Mouse (Mus musculus): ENCODE data around the gene Gfy.

Gene Gfy

DNA sequence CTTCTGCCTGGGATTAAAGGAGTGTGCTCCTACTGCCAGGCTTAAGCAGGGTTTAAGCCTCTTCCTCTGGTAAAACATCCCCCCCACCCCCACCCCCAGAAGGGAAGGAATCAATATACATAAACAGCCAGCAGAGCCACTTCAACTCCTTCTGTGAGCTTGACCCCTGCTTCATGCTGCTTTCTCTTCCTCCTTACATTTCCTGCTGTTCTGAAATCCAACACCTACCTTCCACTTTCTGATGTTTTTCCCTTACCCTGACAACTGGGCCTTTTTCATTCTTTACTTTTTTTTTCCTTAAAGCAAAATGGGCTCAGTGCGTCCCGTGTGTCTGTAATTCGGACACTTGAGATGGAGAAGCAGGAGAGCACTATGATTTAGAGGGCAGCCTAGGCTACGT is 29.0 kb downstream of the Gfy start:
- DNase-seq (ENCODE audit: extremely low spot score) = no peak

DNA sequence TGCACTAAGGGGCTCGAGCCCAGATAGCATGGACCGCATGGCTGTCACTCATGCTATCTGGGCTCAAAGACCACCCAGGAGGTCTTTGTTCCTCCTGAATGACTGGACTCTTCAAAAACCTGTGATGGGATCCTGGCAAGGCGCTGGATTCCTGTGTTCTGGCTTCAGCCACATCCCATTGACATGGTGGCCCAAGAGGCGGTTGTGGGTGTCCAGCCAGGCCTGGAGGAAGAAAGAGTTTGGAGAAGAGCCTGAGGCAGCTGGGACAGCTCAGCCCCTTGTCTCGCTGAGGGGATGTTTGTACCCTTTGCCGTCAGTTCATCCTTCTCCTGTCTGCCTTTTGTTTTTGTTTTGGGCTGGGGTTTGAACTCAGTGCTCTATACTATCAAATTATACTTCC is 29.8 kb downstream of the Gfy start:
- no peak for DNase-seq (ENCODE audit: extremely low spot score)

DNA sequence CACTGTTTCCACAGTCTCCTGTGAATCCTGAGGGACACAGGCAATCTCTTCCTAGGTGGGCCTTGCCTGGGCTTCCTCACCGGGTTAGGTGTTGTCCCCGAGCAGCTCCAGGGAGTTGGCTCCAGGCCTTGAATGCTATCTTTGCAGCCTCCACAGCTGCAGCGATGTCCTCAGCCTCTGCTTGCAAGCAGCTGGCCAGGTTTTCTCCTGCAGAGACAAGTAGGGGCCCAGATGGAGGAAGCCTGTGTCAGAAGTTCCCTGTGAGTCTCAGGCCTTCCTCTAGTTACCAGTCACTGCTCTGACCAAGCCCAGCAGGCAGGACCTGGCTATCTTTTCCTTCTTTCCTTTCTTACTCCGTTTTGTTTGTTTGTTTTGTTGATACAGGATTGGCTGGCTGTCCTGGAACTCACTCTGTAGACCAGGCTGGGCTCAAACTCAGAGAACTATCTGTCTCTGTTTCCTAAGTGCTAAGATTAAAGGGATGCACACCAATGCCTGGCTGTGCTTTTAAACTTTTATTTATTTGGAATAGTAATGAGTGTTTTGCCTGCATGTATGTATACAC is 30.8 kb downstream of the Gfy start:
- DNase-seq (ENCODE audit: extremely low spot score) = no peak

DNA sequence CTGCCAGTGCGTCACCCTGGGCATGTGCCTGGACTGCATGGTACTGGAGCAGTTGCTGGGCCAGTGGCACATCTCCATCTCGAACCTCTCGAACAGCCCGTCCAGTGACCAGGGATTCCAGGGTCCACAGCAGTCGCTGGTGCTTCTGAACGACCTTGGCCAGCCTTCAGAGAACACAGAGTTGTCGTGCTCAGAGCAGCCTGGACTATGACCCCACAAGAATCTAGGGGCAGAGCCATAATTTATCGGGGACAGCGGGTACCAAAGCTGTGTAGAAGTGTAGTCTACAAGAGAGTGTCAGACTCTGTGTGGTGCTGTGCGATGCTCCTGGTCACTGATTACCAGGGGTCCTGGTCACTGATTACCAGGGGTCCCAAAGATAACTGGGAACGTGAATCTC is 31.5 kb downstream of the Gfy start:
- DNase-seq (ENCODE audit: extremely low spot score) = no peak

DNA sequence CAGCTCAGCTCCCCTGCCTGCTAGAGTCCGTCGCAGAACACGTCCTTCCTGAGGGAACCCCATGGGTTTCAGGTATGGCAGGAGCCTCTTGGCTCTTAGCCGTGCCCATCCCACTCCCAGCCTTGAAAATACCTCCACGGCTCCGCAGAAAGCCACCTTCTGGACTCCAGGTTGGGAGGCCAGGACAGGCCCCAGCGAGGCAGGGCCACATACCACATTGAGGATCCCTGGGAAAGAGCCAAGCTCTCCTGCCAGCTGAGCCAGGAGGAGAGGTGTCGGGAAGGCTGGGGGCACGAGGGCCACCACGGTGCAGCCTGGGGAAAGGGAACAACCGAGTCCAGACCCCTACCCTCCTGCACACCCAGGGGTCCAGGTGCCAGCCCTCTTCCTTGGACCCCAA is 32.1 kb downstream of the Gfy start:
- no peak for DNase-seq (ENCODE audit: extremely low spot score)

DNA sequence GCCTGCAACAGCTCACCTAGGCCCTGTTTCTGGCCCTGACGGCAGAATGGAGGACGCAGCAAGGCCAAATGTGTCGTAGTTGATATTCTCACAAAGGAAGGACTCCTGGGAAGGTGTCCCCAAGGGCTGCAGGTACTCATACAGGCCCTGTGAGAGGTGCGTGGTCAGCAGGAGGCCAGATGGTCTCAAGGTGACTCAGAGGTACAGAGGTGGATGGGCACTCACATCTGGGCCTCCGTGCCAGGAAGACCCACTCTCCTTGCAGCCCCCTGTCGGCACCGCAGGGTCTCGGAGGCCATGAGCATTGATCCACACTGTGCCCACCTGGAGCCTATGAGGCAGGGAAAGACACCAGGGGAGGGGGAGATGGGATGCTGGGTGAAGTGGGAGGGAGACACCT is 33.9 kb downstream of the Gfy start:
- no peak for DNase-seq (ENCODE audit: extremely low spot score)

DNA sequence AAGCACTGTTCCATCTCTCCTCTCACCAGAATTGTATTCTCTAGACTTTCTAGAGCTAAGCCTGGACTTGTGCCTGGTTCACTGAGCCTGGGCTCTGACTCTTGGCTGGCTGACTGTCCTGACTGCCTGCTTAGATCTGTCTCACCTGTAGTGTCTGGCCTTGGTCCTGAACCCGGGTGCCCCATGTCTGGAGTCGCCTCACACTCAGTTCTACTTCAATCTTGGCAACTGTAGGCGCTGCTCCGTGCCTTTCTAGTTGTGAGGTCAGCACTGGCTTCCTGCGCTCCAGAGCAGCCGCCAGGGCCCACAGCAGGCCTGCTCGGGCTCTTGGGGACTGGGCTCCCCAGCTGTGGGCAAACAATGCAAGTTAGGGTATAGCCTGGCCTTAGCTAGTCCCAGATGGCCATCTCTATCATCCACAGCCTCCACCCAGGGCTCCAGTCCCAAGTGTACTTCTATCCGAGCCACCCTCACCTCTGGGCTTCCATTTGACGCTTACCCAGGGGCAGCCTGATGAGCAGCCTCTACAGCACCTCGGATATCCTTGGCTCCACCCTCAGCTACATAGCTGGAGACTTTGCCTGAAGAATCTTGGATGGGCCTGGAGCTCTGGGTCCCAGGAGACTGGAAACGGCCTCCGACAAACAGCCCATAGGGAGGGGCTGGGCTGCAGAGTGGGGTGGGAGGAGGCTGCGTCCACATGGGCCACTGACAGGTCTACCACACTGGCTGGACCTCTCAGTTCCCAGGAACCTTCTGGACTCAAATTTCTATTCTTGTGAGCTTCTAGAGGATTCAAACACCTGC is 34.8 kb downstream of the Gfy start:
- no peak for DNase-seq (ENCODE audit: extremely low spot score)

DNA sequence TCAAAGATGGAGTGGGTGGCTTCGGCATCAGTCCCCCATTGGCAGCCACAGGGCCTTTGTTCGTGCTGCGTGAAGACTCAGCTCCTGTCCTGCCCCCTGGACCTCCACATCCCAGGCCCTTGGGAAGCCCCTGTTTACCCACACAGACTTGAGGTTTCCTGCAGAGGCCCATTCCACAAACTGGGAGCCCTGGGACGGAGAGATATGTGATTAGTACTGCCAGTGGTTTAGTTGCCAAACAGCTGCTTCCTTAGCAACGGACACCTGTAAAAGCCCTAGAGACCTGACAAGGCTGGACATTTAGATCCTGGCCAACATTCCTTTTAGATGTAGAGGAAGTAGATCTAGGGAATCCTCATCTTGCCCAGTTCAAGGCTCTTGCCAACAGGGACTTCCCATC is 37.5 kb downstream of the Gfy start:
- DNase-seq (ENCODE audit: extremely low spot score) = no peak

DNA sequence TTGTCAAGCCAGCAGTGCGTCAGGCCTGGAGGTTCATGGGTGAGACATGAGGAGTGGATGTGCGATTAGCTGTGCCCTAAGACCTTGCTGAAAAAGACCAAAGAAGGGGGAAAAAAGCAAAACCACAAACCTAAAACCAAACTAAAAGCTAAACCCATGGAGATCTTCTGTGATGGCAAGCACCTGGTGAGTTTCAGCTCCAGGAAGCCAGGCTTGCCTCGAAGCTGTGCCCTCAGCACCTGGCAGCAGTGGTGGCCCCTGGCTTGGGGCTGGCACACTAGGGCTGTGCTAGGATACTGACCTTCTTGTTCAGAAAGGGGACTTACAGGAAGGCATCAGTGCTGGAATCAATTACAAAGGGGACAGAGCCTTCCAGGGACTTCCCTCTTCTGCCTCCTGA is 38.0 kb downstream of the Gfy start:
- no peak for DNase-seq (ENCODE audit: extremely low spot score)

DNA sequence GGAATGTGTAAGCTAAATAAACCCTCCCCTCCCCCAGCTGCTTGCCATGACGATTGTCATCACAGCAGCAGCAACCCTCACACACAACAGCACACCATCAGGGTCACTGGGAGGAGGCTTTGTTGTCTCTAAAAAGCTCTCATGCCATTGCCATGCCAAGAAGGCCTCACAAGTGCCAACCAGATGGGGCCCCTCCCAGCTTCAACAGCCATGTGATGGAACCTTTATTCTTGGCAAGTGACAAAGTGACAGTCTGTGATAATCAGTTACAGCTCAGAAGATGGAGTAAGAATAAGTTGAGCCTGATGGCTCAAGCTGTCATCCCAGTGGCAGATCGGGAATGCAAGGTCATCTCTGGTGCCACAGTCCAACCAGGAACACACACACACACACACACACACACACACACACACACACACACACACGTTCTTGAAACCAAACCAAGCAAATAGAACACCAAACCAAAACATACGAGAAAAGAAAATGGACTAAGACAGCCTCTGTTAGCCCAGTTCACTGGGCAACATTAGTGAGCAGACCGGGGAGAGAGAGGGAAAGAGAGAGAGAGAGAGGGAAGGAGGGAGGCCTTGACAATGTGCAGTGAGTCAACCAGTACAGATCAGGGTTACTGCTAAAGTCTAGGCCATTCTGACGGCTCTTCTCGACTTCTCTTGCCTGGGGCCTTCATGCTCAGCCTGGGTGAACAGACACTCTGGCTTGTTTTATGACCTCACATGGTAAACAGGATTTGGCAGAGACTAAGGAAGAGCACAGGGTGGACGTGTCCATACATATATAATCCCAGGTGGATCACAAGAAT is 39.3 kb downstream of the Gfy start:
- DNase-seq (ENCODE audit: extremely low spot score) = no peak

DNA sequence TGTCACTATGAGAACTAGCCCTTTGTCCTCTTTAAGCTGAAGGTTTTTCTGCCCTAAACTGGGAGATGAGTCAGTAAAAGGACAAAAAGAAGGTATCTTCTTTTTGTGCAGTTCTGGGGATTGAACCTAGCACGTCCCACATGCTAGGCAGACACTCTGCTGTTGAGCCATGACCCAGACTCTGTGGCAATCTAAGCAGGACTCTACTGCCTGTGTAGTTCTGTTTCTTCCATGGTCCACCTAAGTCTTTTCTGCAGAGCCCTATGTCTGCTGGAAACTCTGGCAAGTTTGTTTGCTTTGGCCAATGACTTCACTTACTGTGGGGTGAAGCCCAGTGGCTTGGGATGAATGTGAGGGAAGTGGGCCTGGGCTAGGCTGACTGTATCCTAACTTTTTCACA is 41.0 kb downstream of the Gfy start:
- no peak for DNase-seq (ENCODE audit: extremely low spot score)

DNA sequence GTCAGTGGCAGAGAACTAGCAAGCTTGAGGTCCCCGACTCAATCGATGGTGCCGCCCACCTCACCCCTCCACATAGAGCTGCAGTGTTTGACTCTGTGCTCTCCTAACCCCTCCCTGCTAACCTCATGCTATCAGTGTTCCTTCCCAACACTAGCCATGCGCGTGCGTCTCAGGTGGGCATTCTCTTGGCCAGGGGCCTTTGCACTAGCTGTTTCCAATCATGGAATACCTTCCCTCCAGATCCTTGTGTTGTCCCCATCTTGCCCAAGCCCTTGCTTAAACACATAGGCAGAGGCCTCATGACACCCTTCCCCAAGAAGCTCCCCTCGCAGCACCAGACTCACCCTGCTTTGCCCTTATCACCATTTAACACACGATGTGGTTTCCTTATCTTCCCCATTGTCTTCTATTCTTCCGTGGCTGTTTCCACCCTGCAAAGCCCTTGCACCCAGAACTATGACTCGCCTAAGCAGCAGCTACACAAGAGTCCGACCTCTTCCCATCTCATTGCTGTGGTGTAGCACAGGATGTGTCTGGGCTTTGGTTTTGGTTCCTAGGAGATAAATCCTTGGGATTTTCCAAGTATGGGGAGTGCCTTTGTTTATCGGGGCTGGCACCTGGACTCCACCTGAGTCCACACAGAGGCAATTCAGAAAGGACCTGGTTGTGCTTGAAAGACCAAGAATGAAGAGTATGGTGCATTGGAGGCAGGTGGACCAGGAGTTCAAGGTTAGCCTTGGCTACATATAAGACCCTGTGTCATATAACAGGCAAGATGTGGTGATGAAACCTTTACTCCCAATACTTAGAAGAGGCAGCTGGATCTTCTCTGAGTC is 42.0 kb downstream of the Gfy start:
- no peak for DNase-seq (ENCODE audit: extremely low spot score)

DNA sequence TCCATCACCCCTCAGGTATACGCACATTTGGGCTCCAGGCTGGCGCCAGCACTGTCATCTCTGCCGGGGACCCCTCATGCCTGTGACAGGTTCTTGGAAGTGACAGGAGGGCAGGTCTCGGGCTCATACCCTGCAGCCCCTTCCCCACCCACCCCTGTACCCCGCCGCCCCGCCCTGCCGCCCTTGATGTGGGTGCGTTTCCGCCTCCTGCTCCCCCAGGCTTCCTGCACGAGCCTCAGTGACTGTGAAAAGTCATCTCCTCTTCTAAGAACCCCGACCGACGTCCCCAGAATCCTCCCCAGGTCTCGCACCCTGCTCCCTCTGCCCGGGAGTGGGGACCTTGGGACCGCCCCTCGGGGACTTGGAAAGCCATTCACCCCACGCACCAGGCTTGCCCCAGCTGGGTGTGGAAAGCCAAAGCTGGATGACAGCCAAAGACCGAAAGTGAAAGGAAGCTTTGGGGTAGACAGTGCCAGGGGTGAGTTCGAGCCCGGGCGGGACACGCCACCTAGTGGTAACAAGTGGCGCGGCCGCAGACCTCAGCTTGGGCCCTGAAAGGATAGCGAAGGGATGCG is 43.3 kb downstream of the Gfy start, which contains the start of the genes Gm45713 and Flt3l:
Gene Gm45713, minus strand, starts transcription at position 239 of the 575 bp plus-strand sequence.
Gene Flt3l, minus strand, starts transcription at position 440 of the 575 bp plus-strand sequence.
- peak; percentile 79 for DNase-seq (ENCODE audit: extremely low spot score)

DNA sequence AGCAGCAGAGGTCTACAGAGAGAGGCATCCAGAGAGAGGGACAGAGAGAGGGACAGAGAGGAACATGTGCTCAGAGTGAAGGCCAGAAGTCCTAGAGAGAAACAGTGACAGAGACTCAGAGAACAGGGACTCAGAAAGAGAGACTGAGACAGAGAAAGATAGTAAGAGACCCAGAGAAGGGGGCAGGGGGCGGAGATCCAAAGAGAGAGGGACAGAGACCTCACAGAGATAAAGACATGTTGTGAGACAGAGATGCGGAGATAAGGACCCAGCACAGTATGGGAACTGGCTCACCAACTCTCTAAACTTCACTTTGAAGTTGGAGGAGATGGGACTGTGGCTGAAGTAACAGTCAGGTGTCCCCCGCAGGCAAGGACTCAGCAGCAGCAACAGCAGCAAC is 44.0 kb downstream of the Gfy start:
- DNase-seq (ENCODE audit: extremely low spot score) = no peak

DNA sequence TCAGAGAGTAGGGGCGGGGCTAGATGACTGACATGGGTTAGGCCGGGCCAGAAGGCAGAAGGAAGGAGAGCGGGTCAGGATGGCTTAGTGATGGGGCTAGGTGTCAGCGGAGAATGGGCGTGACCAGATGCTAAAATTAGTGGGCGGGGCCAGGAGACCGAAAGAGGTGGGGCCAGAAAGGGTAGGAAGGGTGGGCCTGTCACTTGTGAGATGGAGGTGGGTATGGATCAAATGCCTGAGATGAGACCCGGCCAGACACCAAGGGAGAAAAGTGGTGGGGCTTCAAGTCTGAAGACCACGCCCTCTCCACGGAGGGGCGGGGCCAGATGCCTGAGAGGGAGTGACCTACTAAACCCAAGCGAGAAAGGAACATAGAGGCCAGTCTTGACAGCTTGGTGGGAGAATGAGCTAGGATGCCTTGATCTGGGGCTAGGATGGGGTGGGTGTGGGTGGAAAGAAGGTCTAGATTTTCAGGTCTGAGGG is 44.8 kb downstream of the Gfy start:
- DNase-seq (ENCODE audit: extremely low spot score) = peak; percentile 51

DNA sequence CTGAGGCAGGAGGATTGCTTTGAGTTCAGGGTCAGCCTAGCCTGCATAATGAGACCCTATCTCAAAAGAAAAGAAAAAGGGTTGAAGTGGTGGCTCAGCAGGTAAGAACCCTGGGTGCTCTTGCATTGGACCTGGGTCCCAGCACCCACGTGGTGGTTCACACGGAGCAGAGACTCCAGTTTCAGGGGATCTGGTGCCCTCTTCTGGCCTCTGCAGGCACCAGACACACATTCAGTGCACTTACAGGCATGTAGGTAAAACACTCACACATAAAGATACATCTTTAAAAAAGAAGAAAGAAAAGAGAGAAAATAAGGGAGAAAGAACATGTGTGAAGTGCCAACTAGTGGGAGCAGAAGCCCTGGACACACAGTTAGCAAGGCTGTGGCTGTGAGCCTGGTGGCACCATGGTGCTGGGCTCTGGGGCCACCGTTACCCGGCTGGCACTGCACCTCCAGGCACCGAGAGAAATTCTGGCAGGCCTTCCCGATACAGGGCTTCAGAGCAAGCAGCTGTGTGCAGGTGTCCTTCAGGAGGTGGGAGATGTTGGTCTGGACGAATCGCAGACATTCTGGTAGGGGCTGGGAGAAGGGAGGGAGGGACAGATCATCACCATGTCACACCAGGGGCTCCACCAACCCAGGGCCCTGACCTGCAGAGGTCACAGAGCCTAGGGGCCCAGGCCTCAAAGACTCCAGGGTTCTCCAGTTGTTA is 45.8 kb downstream of the Gfy start:
- no peak for DNase-seq (ENCODE audit: extremely low spot score)

DNA sequence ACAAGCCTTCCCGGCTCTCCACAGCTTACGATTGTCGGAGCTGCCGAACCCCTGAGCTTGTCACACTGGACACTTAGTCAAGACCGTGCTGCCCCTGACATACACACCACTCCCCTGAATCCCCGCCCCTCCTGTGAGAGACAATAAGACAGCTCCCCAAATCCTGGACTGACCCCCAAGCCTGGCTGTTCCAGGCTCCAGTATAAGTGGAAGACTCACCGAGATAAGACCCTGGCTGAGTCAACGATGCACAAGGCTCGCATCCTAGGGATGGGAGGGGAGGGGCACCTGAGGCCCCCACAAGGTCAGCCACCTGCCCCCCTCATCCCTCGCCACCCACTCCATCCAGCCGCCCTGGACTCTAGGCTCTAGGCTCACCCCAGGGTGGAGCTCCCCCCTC is 47.5 kb downstream of the Gfy start:
- DNase-seq (ENCODE audit: extremely low spot score) = no peak

DNA sequence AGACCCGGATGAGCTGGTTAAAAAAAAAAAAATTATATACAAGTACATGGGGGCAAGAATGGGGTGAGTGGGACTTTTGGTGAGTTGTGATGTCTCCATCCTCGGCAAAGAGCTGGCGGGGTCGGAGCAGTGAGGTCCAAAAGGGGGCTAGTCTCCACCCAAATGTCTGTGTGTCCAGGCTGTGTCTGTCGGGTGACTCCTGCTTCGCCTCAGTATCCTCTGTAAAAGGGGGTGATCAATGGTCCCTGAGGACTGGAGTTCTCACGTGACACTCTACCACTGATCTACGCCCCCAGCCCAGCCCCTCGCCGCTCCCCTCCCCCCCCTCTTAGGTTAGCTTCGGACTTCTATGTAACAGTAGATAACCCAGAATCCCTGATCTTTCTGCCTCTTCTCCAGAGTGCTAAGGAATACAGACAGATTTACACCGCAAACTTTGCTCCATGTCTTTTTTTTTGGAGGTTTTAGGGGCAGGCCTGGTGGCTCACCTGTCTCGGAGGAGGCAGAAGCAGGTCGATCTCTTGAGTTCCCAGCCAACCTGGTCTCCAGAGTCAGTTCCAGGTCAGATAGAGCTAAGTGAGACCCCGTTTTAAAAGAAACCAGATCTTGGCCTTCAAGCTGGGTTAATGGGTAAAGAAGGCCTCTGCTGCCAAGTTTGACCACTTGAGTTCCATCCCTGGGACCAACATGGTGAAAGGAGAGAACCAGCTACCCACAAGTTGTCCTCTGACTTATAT is 49.4 kb downstream of the Gfy start:
- no peak for DNase-seq (ENCODE audit: extremely low spot score)

DNA sequence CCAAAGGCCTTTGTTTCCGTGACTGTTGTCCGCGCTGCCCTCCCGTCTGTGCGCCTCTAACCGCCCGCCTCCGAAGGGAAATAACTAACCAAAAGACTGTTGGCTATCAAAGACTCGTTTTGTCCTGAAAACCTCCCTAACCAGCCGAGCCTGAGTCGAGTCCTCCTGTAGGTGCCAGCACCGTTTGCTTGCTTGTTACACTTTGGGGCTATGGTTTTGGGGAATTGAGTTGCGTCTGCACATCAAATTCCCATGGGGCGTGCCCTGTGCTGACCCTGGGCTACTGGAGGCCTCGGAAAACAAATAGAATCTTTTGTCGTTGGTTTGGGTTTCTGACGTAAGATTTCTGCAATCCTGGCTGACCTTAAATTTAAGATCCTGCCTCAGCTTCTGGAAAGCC is 50.1 kb downstream of the Gfy start:
- no peak for DNase-seq (ENCODE audit: extremely low spot score)
